Mouse (Mus musculus) left cerebral cortex, adult 18-20 months (tissue): ENCODE measurements around the gene Ttc38. TPM values are rescaled to one million over a fixed set of nuclear protein-coding genes. Genes with fewer than 3 reads are reported as not detected.
"Not testable (repeated sequence)": the region's sequence is repeated elsewhere in the genome, so short reads cannot be mapped to it uniquely, and the experiment has no call there.

Source experiments
- DNase-seq, 2 experiments: peaks; one replicate each; pipeline ENCODE4 v3.0.0; 2021 to 2022; ENCODE audit warnings: low spot score in 2 of 2, mixed read lengths in 1 of 2
- total RNA-seq, 2 experiments: library from RNA; stranded (reverse); gene quantifications; 2 replicates each; pipeline ENCODE4 v1.2.3; 2021

Ttc38 gene
- total RNA-seq, 2 experiments from 2014 or later: 5.7 to 9.0 TPM

DNA sequence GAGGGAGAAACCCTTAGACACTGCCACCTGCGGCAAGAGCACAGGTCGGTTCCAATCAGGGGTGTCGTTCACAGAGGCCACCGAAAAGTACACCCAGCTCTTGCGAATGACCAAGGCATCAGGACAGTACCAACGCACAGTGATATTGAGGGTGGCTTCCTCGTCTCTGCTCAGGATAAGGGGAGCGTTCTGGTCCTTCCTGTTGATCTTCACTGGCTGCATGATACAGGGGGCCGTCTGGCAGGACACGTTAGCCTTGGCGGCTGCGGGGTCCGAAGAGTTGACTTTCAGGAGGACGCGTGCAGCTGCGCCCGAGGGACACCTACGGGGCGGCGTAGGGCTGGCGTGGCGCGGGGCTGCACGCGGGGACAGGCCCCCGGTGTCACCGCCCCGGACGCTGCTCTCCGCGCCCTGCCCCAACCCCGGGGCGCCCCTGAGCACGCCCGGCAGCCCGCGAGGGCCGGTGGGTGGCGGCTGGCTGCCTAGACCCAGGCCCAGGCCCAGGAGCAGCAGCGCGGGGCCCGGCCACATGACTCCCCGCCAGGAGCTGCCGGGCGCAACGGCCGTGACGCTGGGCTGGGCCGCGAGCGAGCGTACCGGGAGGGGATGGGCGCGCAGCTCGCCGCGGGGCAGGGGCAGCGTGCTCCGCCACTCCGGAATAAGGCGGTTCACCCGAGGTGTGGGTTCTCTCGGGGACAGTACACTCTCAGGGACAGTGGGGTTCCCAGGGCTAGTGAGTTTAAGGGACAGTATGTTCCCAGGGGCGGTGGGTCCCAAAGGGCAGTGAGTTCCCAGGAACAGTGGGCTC, 10.7 kb upstream of the Ttc38 start, which contains the start of gene Pkdrej:
Gene Pkdrej (minus strand): TSS at position 532 of the 808 bp plus-strand sequence.
- peak; percentile 42 to 52 for DNase-seq

DNA sequence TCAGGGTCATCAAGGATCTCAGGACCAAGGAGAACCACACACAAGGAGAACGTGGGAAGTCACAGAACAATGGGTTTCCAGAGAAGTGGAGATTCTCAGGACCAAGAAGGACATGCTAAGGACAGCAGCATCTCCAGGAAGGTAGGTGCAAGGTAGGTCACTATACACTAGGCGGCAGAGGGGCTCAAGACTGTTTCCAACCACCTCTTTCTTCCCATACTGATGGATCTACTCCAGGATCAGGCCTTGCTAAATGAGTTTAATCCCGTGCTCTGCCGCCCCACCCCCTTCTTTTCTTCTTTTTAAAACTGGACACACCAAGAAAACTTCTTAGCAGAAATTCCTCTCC, 10.1 kb upstream of the Ttc38 start:
- no peak for DNase-seq

DNA sequence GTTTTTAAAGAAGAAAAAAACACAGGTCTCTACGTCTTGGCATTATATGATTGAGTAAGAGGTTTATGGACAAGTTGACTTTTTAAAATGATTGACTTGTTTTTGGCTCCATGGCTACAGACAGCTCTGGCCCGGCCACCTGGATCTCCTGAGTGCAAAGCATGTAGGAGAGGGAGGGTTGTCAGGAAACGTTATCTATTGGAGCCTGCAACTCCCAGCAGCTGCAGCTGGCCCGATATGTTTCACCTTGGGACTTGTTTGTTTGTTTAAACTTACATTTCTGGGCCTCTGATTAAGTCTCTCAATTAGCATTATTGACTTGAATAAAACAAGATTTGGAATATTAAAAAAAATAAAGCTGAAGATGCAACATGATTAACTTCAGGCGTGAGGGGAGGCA, 5.4 kb upstream of the Ttc38 start:
- DNase-seq: no peak

DNA sequence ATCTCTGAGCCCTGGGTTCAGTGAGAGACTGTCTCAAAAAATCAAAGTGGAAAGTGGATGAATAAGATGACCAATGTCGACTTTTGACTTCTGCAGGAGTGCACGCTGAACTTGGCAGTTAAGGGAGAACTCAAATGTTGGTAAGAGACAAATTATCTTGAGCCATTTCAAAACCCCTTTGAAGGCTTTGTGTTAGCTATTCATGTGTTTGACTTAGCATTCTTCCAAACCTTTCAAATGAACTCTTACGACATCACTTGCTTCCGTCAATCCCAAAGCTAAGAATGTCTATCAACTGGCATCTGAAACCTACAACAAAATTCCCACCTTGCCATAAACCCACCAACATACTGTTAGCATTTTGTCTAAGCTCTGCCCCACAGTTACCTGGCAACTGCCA, 4.0 kb upstream of the Ttc38 start:
- no peak for DNase-seq

DNA sequence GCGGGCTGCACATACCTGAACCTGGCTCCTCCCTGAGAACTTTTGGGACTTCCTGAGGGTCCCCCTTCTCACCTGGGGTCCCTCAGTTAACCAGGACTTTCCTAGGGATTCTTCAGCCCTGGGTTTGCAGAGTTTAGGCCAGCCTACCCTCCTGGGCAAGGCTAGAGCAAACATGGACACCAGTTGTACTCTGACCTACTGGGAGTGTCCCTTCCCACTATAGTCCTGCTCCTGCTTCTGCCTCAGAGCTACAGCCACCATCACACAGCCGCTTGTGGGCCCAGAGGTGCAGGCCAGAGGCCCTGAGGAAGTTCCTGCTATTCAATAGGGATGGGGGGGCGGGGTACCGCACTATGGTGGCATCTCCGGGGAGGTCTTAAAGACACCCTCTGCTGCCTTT, 2.6 kb upstream of the Ttc38 start:
- no peak for DNase-seq

DNA sequence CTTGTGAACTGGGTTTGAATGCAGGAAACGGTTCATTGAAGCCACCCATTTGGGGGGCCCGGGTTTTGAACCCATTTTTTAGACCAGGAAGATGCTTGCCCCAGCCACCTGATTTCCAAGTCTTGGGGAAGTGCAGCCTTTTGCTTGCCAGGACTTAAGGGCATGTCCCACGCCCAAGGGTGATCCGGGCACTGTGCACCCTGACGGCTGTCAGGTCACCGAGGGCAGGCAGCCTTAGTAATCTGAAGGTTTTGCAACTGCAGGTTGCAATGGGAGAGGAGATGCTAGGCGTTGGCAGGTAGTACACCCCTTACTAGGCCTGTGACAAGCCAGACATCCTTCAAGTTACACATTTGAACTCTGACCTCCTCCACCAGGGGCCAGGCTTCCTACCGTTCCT, 493 bp downstream of the Ttc38 start:
- no peak for DNase-seq

DNA sequence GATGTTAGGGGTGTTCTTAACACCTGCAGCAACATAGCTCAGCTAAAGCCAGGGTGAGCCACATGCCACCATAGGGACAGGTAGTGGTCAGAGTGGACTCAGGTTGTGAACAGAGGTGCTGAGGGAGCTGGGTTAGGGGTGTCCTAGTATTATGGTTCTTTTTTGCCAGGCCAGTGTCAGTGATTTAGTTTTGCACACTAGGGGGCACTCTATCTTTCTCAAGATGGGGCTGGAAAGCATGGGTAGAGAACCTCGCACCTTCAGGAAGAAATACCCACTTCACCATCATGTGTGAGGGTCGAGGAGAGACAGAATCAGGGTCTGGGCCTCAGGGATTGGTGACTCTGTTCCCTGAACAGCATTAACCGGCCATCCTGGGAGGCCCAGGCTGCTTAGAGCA, 3.2 kb downstream of the Ttc38 start:
- DNase-seq: no peak

DNA sequence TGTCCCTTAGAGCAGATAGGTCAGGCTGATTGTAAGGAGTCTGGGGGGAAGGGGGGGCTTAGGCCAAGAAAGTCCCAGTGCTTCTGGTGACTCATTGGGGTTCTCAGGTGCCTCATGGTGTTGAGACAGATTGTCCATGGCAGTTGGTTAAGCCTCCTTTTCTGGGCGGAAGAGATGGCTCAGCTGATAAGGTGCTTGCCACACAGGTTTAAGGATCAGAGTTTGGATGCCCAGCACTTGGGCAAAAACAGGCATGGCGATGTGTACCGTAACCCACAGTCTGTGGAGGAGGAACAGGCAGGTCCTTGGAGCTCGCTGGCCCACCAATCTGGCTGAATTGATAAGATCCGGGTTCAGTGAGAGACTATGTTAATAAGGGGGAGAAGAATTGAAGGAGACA, 4.8 kb downstream of the Ttc38 start:
- no peak for DNase-seq

DNA sequence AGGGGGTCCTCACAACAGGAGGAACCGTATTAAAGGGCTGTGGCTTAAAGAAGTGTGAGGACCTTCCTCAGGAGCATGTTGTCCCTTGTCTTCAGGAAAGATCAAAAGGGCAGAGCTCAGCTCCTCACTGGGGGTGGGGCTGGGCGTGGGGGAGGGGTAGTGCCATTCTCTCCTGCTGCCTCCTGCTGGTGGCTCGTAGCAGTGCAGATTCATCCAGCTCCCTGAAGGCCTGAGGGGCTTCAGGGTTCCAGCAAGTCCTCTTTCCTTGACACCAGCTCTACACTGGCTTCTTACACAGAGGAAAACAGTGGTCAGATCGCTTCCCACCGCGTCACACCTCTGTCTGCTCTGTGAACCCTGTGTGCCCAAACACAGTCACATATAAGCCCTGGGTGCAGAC, 8.9 kb downstream of the Ttc38 start:
- no peak for DNase-seq

DNA sequence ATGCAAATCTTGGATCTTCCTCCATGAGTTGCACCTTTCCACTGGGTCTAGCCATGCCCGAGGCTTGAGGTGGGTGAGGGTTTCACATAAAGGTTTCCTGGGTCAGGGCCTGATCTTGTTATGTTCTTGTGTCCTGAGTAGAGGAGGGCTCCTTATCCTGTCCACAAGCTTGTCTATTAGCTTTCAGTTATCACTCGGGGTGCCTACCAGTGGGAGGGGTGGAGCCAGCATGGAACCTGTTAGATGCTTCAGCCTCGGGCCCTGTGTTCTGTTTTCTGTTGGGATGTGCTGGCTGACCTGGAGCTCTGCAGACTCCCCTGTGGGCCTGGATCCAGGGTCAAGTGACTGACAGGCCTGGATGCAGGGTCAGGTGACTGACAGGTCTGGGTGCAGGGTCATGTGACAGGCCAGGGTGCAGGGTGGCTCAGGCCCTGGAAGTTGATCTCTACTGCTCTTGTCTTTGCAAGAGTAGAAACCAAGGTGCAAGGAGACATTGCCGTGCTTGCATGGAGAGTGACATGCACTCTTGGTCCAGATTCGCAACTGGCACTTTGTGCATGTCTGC, 9.8 kb downstream of the Ttc38 start:
- DNase-seq: no peak

DNA sequence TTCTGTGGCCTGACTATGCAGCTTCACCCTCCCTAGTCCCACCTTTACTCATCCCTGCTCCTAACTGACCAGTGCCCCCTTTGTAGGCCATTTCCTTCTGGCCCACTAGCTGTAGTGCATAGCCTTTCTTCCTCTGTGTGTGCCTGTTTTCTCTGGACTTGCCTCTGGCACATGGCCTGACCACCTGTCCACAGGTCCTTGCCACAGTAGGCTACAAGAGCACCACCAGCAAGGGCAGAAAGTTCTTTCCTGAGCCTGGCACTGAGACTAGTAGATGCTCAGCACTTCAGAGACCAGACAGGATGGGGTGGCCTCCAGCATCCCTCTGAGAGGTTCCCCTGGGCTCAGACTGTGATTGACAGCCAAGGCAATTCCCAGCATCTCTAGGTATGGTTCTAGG, 13.0 kb downstream of the Ttc38 start:
- DNase-seq: no peak

DNA sequence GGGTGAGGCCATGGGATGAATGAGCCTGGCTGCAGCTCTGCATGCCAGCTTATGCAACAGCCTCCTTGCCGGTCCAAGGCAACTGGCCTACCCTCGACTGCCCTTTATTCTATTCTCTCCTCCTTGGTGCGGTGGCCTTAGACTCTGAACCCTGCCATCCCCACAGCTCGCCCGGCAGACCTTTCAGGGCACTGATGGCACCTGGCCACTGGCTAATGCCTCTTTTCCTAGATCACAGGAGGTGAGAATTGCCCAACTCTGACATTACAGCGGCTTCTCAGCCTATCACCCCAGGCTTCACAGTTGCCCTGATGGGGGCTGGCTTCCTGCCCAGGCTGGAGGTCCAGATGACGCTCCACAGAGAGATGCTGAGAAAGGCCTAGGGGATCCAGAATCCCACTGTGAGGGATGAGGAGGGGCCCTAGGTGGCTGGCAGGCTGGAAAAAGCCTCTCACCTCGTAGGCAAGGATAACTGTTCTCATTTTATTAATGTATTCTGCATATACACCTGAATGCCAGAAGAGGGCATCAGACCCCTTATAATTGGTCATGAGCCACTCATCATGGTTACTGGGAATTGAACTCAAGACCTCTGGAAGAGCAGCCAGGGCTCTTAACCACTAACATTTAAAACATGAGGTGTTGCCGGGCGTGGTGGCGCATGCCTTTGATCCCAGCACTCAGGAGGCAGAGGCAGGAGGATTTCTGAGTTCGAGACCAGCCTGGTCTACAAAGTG, 19.7 kb downstream of the Ttc38 start:
- no peak for DNase-seq

DNA sequence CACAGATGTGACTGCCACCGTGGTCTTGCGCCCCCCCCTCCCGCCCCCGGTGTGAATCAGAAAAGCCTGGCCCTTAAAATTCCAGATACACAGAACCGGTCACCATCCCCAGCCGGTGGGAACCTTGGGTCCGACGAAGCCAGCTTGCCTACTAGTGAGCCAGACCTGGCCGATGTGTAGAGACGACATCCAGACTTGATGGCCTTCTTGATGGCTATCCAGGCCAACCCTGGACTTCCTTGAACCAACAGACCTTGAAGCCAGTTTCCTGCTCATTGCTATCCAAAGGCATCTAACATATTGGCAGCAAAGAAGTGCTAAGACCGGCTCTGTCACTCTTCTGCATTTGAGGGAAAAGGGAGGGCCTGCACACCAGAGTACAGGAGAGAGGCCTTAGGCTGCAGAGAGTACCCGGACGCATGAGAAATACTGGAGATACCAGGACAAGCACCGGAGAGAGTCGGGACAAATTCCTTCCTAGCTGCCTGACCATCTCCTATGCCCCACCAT, 26.9 kb downstream of the Ttc38 start:
- DNase-seq: peak in 1 of 2 experiments; percentile 13

DNA sequence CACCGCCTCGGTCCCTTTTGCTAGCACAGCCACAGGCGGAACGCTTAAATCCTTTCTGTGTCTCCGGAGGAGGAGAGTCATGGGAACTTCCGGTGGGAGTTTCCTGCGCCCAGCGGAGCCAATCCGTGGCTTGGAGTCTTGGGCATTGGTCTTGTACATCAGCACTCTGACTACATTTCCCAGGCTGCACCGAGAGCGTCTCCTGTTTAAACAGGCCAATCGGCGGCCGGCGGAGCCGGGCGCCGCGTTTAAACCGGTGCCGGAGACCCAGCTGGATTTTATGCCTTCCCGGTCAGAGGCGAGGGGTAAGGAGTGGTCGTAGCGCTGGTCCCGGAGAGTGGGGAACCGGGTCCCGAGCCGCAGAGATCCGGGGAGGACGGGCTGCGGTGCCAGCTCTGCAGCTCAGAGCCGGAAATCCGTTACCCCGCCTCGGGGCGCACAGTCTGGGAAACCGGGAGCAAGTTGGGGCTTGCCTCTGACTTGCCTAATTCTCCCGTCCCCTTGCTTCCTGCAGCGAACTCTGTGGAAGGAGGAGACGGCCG, 27.5 kb downstream of the Ttc38 start, which contains the start of gene Gtse1:
Gene Gtse1 (plus strand): TSS at position 256 of the 542 bp plus-strand sequence.
- DNase-seq: peak; percentile 88 to 93

DNA sequence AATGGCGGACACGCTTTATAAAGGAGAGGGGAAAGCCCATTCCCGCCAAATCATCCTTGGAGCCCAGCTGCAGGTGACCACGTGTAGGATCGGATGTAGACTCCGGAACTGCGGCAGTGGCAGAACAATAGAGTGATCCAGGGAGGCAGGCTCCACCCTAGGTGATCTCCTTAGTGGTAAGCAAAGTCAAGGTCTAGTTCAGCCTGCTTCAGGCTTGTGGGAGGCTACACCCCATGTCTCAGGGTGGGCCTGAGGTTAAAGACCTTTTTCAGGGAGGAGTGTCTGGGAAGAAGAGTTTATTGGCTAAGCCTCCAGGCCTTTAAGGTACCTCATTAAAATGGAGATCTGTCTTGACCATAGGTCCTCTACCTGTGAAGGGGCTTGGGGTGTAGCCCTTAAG, 33.8 kb downstream of the Ttc38 start:
- not testable (repeated sequence) for DNase-seq

DNA sequence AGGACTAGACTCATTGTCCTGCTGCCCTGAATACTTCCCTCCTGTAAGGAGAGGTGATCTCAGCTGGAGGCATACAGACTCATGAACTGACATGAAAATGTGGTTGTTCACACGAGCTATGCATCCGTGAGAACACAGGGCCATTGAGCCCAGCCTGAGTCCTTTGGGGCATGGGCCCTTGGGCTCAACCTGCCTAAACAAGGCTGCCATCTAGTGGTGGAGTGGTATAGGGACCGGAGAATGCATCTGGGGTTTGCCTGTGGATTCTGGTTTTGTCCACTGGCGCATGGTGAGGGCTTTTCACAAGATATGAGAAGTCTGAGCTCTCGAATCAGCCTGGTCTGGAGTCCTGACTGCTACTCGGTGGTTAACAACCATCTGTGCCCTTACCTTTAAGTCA, 35.6 kb downstream of the Ttc38 start:
- peak; percentile 74 to 79 for DNase-seq

DNA sequence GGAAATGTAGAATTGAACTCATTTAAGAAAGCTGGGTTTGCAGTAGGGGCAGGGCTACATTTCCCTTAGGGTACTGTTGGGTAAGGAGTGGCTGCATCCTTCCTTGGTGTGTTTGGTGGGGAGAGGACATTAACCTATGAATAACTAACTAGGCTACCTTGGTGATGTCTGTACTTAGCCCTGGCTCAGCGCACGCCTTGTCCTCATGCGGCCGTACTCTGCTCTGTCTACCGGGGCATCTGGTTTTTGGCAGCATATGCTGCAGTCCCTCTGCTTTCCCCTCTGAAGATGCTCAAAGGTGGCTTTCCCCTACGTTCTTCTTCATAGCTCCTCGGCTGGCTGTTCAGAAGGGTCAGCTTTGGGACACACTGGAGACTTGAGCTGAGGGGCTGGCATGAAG, 45.2 kb downstream of the Ttc38 start:
- DNase-seq: no peak

DNA sequence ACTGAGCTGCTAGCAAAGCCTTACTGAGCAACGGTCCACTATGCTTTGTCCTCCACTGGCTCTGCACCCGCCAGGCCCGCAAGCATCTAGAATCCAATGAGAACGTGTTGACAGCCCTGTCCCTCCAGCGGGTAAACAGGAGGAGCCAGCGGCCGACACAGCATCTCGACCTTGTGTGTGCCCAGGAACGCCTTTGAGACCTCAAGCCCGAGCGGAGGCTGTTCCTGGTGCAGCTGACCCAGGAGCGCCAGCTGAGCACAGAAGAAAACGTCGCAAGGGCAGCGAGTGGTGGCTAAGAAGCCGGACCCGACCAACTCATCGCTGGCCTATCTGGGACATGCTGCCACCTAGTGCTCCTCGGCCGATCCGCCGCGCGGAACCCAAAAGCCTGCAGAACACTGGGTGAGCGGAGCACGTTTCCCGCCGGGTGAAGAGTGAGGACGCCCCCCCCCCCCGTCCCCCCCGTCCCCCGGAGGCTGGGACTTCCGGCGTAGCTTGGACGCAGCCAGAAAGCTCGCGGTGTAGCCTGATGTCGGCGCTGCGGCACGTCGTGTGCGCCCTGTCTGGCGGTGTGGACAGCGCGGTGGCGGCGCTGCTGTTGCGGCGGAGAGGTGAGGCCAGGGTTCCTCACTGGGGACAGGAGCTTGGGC, 46.9 kb downstream of the Ttc38 start, which contains the start of gene Trmu:
Gene Trmu (plus strand): TSS at position 465 of the 650 bp plus-strand sequence.
- peak; percentile 86 to 93 for DNase-seq

DNA sequence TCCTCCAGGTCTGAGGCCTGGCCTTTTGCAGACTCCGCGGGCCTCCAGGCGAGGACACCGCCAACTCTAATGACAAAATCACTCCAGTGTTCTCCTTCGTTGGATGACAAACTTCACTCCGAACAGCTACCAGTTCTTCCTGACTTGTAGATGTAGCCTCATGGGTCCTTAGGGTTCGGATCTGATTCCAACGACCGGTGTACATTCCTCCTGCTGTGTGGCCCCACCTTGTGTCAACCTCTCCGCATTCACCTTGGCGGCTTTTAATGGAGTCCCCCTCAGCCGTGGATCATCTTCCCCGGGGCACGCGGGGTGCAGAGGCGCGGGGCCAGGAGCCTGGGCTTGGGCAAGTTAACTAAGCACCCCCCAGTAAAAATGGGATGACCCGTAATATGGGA, 47.4 kb downstream of the Ttc38 start:
- DNase-seq: no peak

DNA sequence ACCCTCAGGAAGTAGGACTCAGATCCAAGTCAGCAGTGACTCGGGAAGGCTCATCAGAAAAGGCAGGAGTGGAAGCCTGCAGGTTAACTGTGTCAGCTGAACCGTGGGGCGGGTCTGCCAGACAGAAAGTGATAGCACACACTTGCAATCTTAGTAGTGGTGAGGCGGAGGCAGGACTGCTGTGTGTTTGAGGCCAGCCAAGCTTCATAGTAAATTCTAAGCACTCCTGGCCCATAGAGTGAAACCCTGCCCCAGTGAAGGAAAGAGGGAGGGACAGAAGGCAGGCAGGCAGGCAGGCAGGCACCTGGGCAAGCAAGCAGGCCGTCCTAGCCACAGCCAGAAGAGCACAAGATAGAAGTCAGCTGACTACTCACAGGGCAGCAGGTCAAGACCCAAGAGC, 53.5 kb downstream of the Ttc38 start:
- no peak for DNase-seq

DNA sequence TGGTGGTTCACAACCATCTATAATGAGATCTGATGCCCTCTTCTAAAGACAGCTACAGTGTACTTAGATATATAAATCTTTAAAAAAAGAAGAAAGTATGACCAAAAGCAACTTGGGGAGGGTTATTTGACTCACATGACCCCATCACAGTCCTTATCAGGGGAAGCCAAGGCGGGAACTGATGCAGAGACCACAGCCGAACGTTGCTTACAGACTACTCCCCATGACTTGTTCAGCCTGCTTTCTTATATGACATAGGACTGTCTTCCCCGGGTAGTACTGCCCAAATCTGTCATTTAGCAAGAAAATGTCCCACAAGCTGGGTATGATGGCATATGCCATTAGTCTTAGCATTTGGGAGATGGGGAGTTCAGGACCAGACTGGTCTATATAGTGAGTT, 57.1 kb downstream of the Ttc38 start:
- no peak for DNase-seq
